Mouse (Mus musculus): ENCODE data around the gene Fuca1. TPM values are rescaled to one million over a fixed set of nuclear protein-coding genes. Genes with fewer than 3 reads are reported as not detected.

The Fuca1 gene
- total RNA-seq, 2 experiments from 2014 or later: 48.9 to 52.6 TPM

- DNase-seq (ENCODE audit: low spot score in 2 of 2): no peak
Measured at GRCm38 (mm10) chr4:135888448-135889057, 32.0 kb upstream of the Fuca1 start.

GRCm38 (mm10) chr4:135889146-135889883 lies 31.2 kb upstream of the Fuca1 start:
- DNase-seq (ENCODE audit: low spot score in 2 of 2): no peak

- DNase-seq (ENCODE audit: low spot score in 2 of 2): peak; percentile 51 to 68
Measured at GRCm38 (mm10) chr4:135889884-135890283, 30.7 kb upstream of the Fuca1 start.

GRCm38 (mm10) chr4:135891539-135891938 lies 29.0 kb upstream of the Fuca1 start:
- DNase-seq (ENCODE audit: low spot score in 2 of 2): no peak

GRCm38 (mm10) chr4:135892884-135893283 lies 27.7 kb upstream of the Fuca1 start:
- DNase-seq (ENCODE audit: low spot score in 2 of 2): no peak

- DNase-seq (ENCODE audit: low spot score in 2 of 2): no peak
Measured at GRCm38 (mm10) chr4:135895071-135895571, 25.4 kb upstream of the Fuca1 start, which contains the start of gene Cnr2. Gene Cnr2 (plus strand): TSS chr4:135895394.

GRCm38 (mm10) chr4:135896157-135896556 lies 24.4 kb upstream of the Fuca1 start:
- no peak for DNase-seq (ENCODE audit: low spot score in 2 of 2)

GRCm38 (mm10) chr4:135898380-135899049 lies 22.0 kb upstream of the Fuca1 start:
- DNase-seq (ENCODE audit: low spot score in 2 of 2): no peak

- DNase-seq (ENCODE audit: low spot score in 2 of 2): no peak
Measured at GRCm38 (mm10) chr4:135899050-135899448, 21.5 kb upstream of the Fuca1 start.

- no peak for DNase-seq (ENCODE audit: low spot score in 2 of 2)
Measured at GRCm38 (mm10) chr4:135900008-135900407, 20.5 kb upstream of the Fuca1 start.

- DNase-seq (ENCODE audit: low spot score in 2 of 2): no peak
Measured at GRCm38 (mm10) chr4:135902606-135903242, 17.8 kb upstream of the Fuca1 start.

- DNase-seq (ENCODE audit: low spot score in 2 of 2): no peak
Measured at GRCm38 (mm10) chr4:135904810-135905209, 15.7 kb upstream of the Fuca1 start.

- DNase-seq (ENCODE audit: low spot score in 2 of 2): no peak
Measured at GRCm38 (mm10) chr4:135906633-135907032, 13.9 kb upstream of the Fuca1 start.

GRCm38 (mm10) chr4:135909326-135910066 lies 11.0 kb upstream of the Fuca1 start:
- no peak for DNase-seq (ENCODE audit: low spot score in 2 of 2)

GRCm38 (mm10) chr4:135911531-135911930 lies 9.0 kb upstream of the Fuca1 start:
- DNase-seq (ENCODE audit: low spot score in 2 of 2): no peak

GRCm38 (mm10) chr4:135912164-135912563 lies 8.4 kb upstream of the Fuca1 start:
- DNase-seq (ENCODE audit: low spot score in 2 of 2): no peak

GRCm38 (mm10) chr4:135912835-135913234 lies 7.7 kb upstream of the Fuca1 start:
- DNase-seq (ENCODE audit: low spot score in 2 of 2): no peak

GRCm38 (mm10) chr4:135913433-135913832 lies 7.1 kb upstream of the Fuca1 start:
- no peak for DNase-seq (ENCODE audit: low spot score in 2 of 2)

GRCm38 (mm10) chr4:135918635-135919279 lies 1.8 kb upstream of the Fuca1 start:
- DNase-seq (ENCODE audit: low spot score in 2 of 2): no peak

GRCm38 (mm10) chr4:135919280-135919639 lies 1.3 kb upstream of the Fuca1 start:
- DNase-seq (ENCODE audit: low spot score in 2 of 2): no peak

Measured in layer of hippocampus, postnatal 14 days (tissue).